Mouse (Mus musculus) bone marrow macrophage, adult 2 months (primary cell): ENCODE results near the gene Gpr37l1. TPM values are rescaled to one million over a fixed set of nuclear protein-coding genes. Genes with fewer than 3 reads are reported as not detected.
"Not testable (repeated sequence)": the region's sequence is repeated elsewhere in the genome, so short reads cannot be mapped to it uniquely, and the experiment has no call there.

Experiments used
- H3K27ac ChIP-seq: 2 replicates; pipeline ENCODE4 v1.5.1; 2012; ENCODE audit warnings: low read depth, low read length; ENCODE audit not compliant: insufficient read depth
- H3K4me1 ChIP-seq: 2 replicates; pipeline ENCODE4 v1.6.1; 2012; ENCODE audit warnings: low read length; ENCODE audit not compliant: control insufficient read depth, insufficient read depth
- H3K4me3 ChIP-seq: 2 replicates; pipeline ENCODE4 v1.5.1; 2012; ENCODE audit warnings: mild to moderate bottlenecking, low read length, moderate library complexity; ENCODE audit not compliant: insufficient read depth
- CTCF ChIP-seq: IDR thresholded peaks from 2 replicates; pipeline ENCODE4 v1.5.1; 2012; ENCODE audit warnings: low read depth, mild to moderate bottlenecking, low read length, moderate library complexity
- POLR2A ChIP-seq: IDR thresholded peaks from 2 replicates; pipeline ENCODE4 v1.6.1; 2012; ENCODE audit warnings: mild to moderate bottlenecking, low read depth, low read length, borderline replicate concordance
- polyA plus RNA-seq: library from polyadenylated mRNA; stranded (reverse); fragments of >200 nt; gene quantifications from 2 replicates; pipeline ENCODE4 v1.2.4, GENCODE M21; 2012; ENCODE audit not compliant: missing spikeins, insufficient read depth, insufficient read length

Gpr37l1 gene
- polyA plus RNA-seq, 1 experiment: not detected

DNA sequence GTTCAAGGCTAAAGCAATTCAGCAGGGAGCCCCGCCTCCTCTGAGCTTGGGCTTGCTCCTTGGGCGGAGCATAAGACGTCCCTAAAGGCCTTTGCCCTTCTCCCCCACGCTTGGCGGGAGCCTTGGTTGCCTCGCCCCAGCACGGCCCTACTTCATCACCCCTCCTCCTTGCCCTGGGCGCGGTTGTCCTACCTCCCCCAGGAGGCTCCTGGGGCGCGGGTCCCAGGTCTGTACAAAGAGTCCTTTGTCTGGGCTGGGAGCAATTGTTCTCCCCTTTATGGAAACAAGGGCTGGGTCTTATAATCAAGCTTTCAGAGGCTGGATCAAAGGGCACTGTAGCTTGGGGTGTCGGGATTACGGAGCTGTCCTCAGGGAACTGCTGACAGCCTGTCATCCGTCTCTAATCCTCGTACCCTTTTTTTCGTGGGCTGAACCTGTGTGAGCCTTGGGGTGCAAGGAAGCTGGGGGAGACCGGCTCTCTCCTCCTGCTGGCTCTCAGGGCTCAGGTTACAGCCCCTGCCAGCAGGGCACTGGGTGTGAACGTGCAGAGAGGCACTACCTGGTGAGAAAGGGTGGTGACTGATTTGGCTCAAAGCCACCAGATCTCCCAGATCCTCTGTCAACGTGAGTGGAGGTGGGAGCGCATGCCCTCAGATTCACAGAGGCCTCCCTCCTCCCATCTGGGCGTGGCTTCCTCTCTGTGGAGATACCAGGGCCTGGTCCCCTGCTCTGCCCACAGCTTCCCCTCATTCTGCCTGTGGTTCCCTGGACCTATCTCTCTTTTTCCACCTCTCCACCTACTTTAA, 31.7 kb upstream of the Gpr37l1 start:
- Histone ChIP-seq H3K4me1 (no peaks in the 10 kb centered on the region), H3K27ac (no peak overlapping the region), H3K4me3 (no peak overlapping the region)
- TF ChIP-seq CTCF (no peak), POLR2A (no peak)

DNA sequence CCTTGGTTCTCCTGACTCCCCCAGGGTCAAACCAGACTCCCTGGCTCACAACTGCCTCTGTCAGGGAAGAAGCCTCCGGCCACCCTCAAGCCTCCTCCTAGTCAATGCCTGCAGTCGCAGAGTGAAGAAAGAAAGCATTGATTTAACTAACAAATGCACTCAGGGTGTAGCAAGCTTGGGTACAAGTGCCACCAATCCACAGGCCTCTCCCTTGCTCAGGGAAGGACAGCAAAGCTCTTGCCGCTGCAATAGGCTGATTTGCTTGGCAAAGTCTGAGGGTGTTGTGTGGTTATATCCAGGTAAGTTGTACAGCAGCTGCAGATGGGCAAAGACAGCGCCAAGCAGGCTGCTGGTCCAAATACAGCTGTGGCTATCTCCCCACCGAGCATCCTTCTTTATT, 30.9 kb upstream of the Gpr37l1 start:
- H3K4me1 ChIP-seq: no peaks in the 10 kb centered on the region
- H3K27ac ChIP-seq: no peak overlapping the region
- no peak overlapping the region for H3K4me3 ChIP-seq
- no peak for TF ChIP-seq POLR2A
- TF ChIP-seq CTCF: no peak

DNA sequence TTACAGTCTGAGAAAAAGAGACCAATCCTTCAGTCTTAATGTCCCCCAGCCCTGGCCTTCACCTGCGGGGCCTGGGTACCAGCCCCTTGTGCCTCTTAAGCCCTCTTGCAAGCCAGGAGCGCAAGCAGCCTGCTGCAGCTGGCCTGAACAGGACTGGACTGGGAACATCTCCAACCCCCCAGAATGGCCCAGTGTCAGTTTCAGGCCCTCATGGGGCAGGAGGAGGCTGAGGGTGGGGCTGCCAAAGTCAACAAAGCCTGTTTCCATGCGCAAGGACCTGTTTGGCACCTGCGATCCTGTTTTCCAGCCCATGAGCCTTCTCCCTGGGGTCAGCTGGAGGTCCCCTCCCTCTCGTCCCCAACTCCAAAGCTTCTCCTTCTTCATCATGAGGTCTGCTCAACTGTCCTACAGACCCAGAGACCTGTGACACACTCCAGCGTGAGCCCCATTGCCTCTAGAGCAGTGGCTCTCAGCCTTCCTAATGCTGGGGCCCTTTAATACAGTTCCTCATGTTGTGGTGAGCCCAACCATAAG, 28.5 kb upstream of the Gpr37l1 start:
- Histone ChIP-seq H3K27ac (no peak overlapping the region), H3K4me3 (no peak overlapping the region), H3K4me1 (no peaks in the 10 kb centered on the region)
- TF ChIP-seq POLR2A: no peak
- no peak for TF ChIP-seq CTCF

DNA sequence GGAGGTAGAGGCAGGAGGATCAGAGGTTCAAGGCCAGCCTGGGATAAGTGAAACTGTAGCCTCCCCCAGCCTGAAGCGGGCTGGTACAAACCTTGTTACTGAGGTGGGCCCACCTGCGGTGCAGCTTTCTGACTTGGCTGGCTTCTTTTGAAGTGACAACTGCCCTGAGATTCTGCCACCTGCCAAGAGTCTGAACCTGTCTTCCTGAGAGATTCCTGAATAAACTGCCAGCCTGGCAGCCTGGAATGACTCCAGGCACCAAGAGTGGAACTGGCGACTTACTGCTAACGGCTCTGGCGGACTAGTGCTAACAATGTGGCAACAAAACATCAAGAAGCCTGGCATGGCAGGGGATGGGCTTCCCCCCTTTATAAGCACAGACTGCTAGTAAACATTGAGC, 26.9 kb upstream of the Gpr37l1 start:
- H3K4me3 ChIP-seq, H3K27ac ChIP-seq, H3K4me1 ChIP-seq: not testable (repeated sequence)

DNA sequence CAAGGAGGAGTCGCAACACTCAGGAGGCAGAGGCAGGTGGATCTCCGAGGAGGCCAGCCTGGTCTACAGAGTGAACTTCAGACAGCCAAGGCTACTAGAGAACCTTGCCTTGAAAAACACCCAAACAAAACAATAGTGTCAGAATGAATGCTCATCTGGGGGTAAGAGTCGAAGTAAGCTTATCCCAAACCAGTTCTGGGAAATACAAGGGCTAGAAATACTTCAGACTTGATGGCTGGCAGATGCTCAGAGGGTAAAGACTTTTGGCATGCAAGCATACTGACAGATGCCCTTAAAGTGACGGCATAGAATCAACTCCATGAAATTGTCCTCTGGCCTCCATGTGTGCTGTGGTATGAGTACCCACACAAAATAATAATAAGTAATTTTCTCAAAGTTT, 21.7 kb upstream of the Gpr37l1 start:
- TF ChIP-seq CTCF: no peak
- no peak for TF ChIP-seq POLR2A
- Histone ChIP-seq H3K27ac (no peak overlapping the region), H3K4me1 (no peaks in the 10 kb centered on the region), H3K4me3 (no peak overlapping the region)

DNA sequence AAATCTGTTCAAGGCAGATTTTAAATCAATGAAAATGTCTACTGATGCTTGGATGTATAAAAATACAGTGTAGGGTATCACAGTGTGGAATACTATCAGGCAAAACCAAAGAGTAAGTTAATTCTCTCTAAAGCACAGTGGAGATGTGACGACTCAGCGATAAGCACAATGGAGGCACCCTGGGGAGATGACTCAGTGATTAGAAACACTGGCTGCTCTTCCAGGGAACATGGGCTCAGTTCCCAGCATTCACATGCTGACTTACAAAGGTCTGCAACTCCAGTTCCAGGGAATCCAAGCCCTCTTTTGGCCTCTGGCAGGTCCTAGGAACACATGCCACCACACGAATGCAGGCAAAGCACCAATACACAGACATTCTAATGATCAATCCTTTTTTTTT, 20.7 kb upstream of the Gpr37l1 start:
- Histone ChIP-seq H3K4me1 (no peaks in the 10 kb centered on the region), H3K4me3 (no peak overlapping the region), H3K27ac (no peak overlapping the region)
- TF ChIP-seq POLR2A (no peak), CTCF (no peak)

DNA sequence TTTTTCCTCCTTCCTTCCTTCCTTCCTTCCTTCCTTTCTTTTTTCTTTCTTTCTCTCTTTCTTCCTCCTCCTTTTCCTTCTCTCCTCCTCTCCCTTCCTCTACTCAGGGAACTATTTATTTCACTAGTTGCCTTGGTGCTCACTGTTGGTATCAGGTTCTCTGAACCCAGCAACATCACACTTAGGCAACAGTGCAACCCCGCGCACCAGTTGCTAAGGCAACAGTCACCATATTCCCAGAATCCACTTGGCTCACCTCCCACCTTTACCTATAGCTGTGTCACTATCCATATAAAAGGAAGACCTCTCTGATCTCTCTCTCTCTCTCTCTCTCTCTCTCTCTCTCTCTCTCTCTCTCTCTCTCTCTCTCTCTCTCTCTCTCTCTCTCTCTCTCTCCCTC, 19.5 kb upstream of the Gpr37l1 start:
- H3K4me3 ChIP-seq, H3K27ac ChIP-seq, H3K4me1 ChIP-seq: not testable (repeated sequence)

DNA sequence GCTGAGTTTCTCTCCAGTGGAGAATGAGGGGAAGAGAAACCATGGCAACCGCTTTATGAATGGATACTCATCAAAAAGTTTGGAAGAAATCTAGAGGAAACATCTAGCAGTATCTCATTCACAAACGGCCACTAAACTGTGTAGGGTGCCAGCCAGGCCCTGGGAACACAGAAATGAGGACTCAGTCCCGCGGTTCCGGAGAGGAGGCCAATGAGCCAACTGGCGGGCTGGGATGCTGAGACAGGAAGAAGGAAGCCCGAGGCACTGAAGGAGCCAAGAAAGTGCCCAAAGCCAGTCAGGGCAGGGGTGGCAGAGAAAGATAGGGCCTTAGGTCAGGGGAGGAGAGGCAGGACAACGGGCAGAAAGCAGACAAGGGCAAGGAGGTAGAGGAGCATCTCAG, 18.9 kb upstream of the Gpr37l1 start:
- no peaks in the 10 kb centered on the region for H3K4me1 ChIP-seq
- H3K4me3 ChIP-seq: no peak overlapping the region
- TF ChIP-seq CTCF: no peak
- no peak for TF ChIP-seq POLR2A
- H3K27ac ChIP-seq: no peak overlapping the region

DNA sequence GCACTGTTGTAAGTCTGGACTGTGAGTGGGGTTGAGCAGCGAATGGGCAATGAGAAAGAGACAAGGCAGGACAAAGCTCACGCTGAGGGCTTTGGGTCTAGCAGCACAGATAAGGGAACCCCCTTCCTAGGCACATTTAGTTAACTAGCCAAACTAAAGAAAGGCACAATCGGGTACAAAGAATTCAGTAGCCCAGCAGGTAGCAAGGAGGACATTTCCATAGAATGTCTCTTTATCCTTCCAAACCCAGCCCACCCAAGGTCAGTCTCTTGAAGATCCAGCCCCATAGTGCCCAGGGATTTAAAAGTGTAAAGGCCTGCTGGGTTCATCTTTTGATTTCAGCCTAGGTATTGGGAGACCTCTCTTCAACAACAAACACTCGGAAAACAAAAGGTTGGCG, 18.5 kb upstream of the Gpr37l1 start:
- no peak overlapping the region for H3K27ac ChIP-seq

DNA sequence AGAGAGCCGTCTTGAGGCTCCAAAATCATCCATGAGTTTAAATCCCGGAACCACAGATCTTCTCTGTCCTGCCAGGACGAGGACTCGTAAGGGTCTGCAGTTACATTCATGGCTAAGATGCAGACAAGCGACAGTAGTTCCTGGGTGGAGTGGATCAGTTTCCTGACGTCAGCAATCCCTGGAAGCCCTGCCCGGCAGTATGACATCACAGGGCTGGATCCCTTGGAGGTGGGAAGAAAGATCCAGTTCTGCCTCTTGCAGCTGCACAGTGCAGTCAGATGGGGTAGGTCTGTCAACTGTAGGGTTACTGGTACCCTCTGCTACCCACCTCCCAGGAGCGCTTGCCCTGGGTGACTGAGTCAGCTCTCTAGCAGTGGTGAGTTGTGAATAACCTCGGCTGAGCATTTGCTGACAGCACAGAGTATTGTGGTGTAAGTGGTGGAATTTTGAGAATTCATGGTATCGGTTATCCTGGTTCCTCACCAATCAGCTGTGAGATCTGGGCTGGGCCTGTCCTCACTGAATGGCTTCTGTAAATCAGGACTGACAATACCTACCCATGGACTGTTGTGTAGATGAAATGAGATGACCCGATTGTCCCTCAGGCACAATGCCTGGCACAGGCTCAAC, 16.6 kb upstream of the Gpr37l1 start:
- TF ChIP-seq CTCF (no peak), POLR2A (no peak)
- Histone ChIP-seq H3K4me1 (no peaks in the 10 kb centered on the region), H3K4me3 (no peak overlapping the region), H3K27ac (no peak overlapping the region)

More for the DNA sequence above, 18.5 kb upstream of the Gpr37l1 start:
- Histone ChIP-seq H3K4me1 (no peaks in the 10 kb centered on the region), H3K4me3 (no peak overlapping the region)
- TF ChIP-seq POLR2A: no peak
- TF ChIP-seq CTCF: no peak
